Comparison of ENCODE assay signal across 25 mouse cellular contexts in genomic region chr8:95084261-95084660, GRCm38 (mm10). TPM values are rescaled to one million over a fixed set of nuclear protein-coding genes. Genes with fewer than 3 reads are reported as not detected.
A peak's percentile ranks its signal among the peaks of the same experiment; 100 is the strongest.
DNase-seq lines count a peak whose midpoint lies in the region; ATAC-seq and TF ChIP-seq lines count a peak whose summit lies in the region.
"Had no signal": no experiment of that assay in that cellular context is flagged by ENCODE, and none has a peak within 500 bp of the region (broad histone marks: within the 10 kb centered on the region; RNA-seq: fewer than 3 reads in every experiment).

No protein-coding gene starts in this region.

- H3K4me1 ChIP-seq in heart, embryonic 12.5 days (replicated peaks), result peaks cover 21% of the 10 kb centered on the region
- H3K4me1 ChIP-seq in liver, embryonic 12.5 days, result peaks cover 59% of the 10 kb centered on the region
- H3K4me1 ChIP-seq in liver, postnatal 0 days (ENCODE audit: insufficient read depth), result peaks cover 10% of the 10 kb centered on the region; the same call in 1 of the 2 replicates
- peaks cover 52% of the 10 kb centered on the region for H3K4me1 ChIP-seq in E14TG2a.4 (replicated peaks; ENCODE audit: low read depth, low read length)

- TF ChIP-seq CTCF in liver, postnatal 0 days (IDR thresholded peaks at IDR 0.05; ENCODE audit: low read depth), result no peak
- no peak for TF ChIP-seq CTCF in E14TG2a.4 (conservative IDR thresholded peaks at IDR 0.05; ENCODE audit: low read length)

- no peak for TF ChIP-seq EP300 in liver, postnatal 0 days (IDR thresholded peaks at IDR 0.05; ENCODE audit: low read depth)

- peak overlapping the region; percentile 17; the same call in 1 of the 2 replicates for H3K9ac ChIP-seq in heart, embryonic 12.5 days
- no peak overlapping the region for H3K9ac ChIP-seq in liver, embryonic 12.5 days
- no peak overlapping the region for H3K9ac ChIP-seq in liver, postnatal 0 days (replicated peaks)
- H3K9ac ChIP-seq: forebrain, embryonic 13.5 days; forebrain, postnatal 0 days; hindbrain, embryonic 14.5 days; intestine, embryonic 15.5 days had no signal

- peak overlapping the region; percentile 25; the same call in 1 of the 2 replicates for H3K4me2 ChIP-seq in heart, embryonic 12.5 days
- peak overlapping the region; percentile 49; the same call in 1 of the 2 replicates for H3K4me2 ChIP-seq in liver, embryonic 12.5 days
- H3K4me2 ChIP-seq in liver, postnatal 0 days (ENCODE audit: low read depth, low read length), result no peak overlapping the region
- H3K4me2 ChIP-seq: forebrain, embryonic 13.5 days; hindbrain, embryonic 14.5 days; intestine, embryonic 15.5 days had no signal

- intact Hi-C loops in heart, postnatal 10 days (cut with DNase I), result loop anchor here (5.0 kb wide), 1 partner anchor 132 kb away; no protein-coding TSS in a partner anchor

- no peak overlapping the region for H3K27ac ChIP-seq in heart, embryonic 12.5 days (ENCODE audit: poor library complexity, severe bottlenecking)
- H3K27ac ChIP-seq in liver, embryonic 12.5 days, result no peak overlapping the region
- H3K27ac ChIP-seq in liver, postnatal 0 days (ENCODE audit: low read depth), result no peak overlapping the region
- H3K27ac ChIP-seq: forebrain, embryonic 13.5 days; gastrocnemius, adult 2 months; hindbrain, embryonic 14.5 days; intestine, embryonic 15.5 days had no signal

- 77% methylated on average over 4 of the region's 4 CpGs for WGBS in heart, embryonic 12.5 days
- 83% methylated on average over 4 of the region's 4 CpGs for WGBS in liver, embryonic 12.5 days (ENCODE audit: insufficient replicate concordance)
- WGBS in liver, postnatal 0 days (ENCODE audit: insufficient replicate concordance), result 78% methylated on average over 4 of the region's 4 CpGs

- no peak for ATAC-seq in heart, embryonic 12.5 days (ENCODE audit: insufficient number of reproducible peaks, low FRiP score)
- no peak for ATAC-seq in liver, embryonic 12.5 days
- no peak for ATAC-seq in liver, postnatal 0 days
- ATAC-seq in frontal cortex, adult (ENCODE audit: low TSS enrichment), result no peak
- ATAC-seq: activated CD4-positive, CD25-positive, alpha-beta regulatory T cell, adult 4 months; forebrain, embryonic 13.5 days; forebrain, postnatal 0 days; intestine, embryonic 15.5 days had no signal

- H3K27me3 ChIP-seq in heart, embryonic 12.5 days (replicated peaks), result no peaks in the 10 kb centered on the region
- H3K27me3 ChIP-seq in liver, embryonic 12.5 days (replicated peaks), result no peaks in the 10 kb centered on the region
- H3K27me3 ChIP-seq in liver, postnatal 0 days (ENCODE audit: insufficient read depth, low read length), result no peaks in the 10 kb centered on the region
- H3K27me3 ChIP-seq in E14TG2a.4 (ENCODE audit: insufficient read depth, low read length), result no peaks in the 10 kb centered on the region
- H3K27me3 ChIP-seq: CH12.LX; forebrain, embryonic 13.5 days; intestine, embryonic 15.5 days had no signal

- DNase-seq in heart, postnatal 10 days, result no peak
- DNase-seq in liver, postnatal 0 days, result no peak
- DNase-seq in natural killer cell, adult 2 months (ENCODE audit: low spot score in 2 of 2), result peak; percentile 52 to 76
- DNase-seq: adrenal gland, postnatal 14 days; cerebellum, adult 18-20 months; cerebellum, adult 9-11 months; cerebellum, postnatal 36 days; forebrain, postnatal 0 days; gastrocnemius, adult 2 months; gastrocnemius, postnatal 25 days; heart, postnatal 4 days had no signal

- no peaks in the 10 kb centered on the region for H3K9me3 ChIP-seq in heart, embryonic 12.5 days (replicated peaks)
- no peaks in the 10 kb centered on the region for H3K9me3 ChIP-seq in liver, embryonic 12.5 days (replicated peaks)
- H3K9me3 ChIP-seq in liver, postnatal 0 days (ENCODE audit: low read length), result no peaks in the 10 kb centered on the region
- no peaks in the 10 kb centered on the region for H3K9me3 ChIP-seq in E14TG2a.4 (ENCODE audit: low read length)
- H3K9me3 ChIP-seq: embryonic facial prominence, embryonic 10.5 days; forebrain, embryonic 13.5 days; G1E; intestine, embryonic 15.5 days had no signal

- H3K36me3 ChIP-seq in heart, embryonic 12.5 days, result peaks cover 55% of the 10 kb centered on the region
- H3K36me3 ChIP-seq in liver, embryonic 12.5 days, result peaks cover 62% of the 10 kb centered on the region
- no peaks in the 10 kb centered on the region; the same call in 1 of the 2 replicates for H3K36me3 ChIP-seq in liver, postnatal 0 days (replicated peaks; ENCODE audit: insufficient read depth, low read length)
- peaks cover 62% of the 10 kb centered on the region for H3K36me3 ChIP-seq in E14TG2a.4 (ENCODE audit: insufficient read depth, low read length)

- H3K4me3 ChIP-seq in heart, embryonic 12.5 days, result 0 out of 2 replicates have a peak overlapping the region, but pooled peaks have one; percentile 2
- H3K4me3 ChIP-seq in liver, embryonic 12.5 days, result no peak overlapping the region
- no peak overlapping the region for H3K4me3 ChIP-seq in liver, postnatal 0 days (ENCODE audit: low read depth, low read length)
- H3K4me3 ChIP-seq in E14TG2a.4 (replicated peaks; ENCODE audit: low read length), result peak overlapping the region; percentile 53; the same call in 1 of the 2 replicates
- H3K4me3 ChIP-seq: embryonic facial prominence, embryonic 10.5 days; forebrain, embryonic 13.5 days; gastrocnemius, adult 2 months; intestine, embryonic 15.5 days had no signal

RNA-seq across cellular contexts. Expression of gene Katnb1, which starts 3.3 kb away (rescaled TPM):
- polyA plus RNA-seq in heart, embryonic 12.5 days (2016; fragmentation: Nextera tagmentation; extraction: Ambion mirVana), result 18.4 and 25.8 TPM in 2 replicates
- total RNA-seq in heart, postnatal 10 days (2021), result 1 to 10 TPM; 9.3 TPM
- polyA plus RNA-seq in liver, embryonic 12.5 days (2016; fragmentation: Nextera tagmentation; extraction: Ambion mirVana), result 17.8 and 18.5 TPM in 2 replicates
- 4.7 and 5.1 TPM in 2 replicates for polyA plus RNA-seq in liver, postnatal 0 days (2015; fragmentation: Nextera tagmentation; extraction: Ambion mirVana)

RNA-seq across cellular contexts. Expression of gene Drc7, which starts 29.4 kb away (rescaled TPM):
- polyA plus RNA-seq in heart, embryonic 12.5 days (2016; fragmentation: Nextera tagmentation; extraction: Ambion mirVana), result not detected in 2 replicates
- total RNA-seq in heart, postnatal 10 days (2021), result not detected
- 0.14 and 0.37 TPM in 2 replicates for polyA plus RNA-seq in liver, embryonic 12.5 days (2016; fragmentation: Nextera tagmentation; extraction: Ambion mirVana)
- polyA plus RNA-seq in liver, postnatal 0 days (2015; fragmentation: Nextera tagmentation; extraction: Ambion mirVana), result 0.21 and 0.28 TPM in 2 replicates
- total RNA-seq: adrenal gland, adult 18-20 months; adrenal gland, postnatal 14 days; CH12.LX; gastrocnemius, adult 2 months; gastrocnemius, postnatal 25 days; heart, adult 8-10 months; heart, postnatal 4 days had no signal
- polyA plus RNA-seq: activated CD4-positive, CD25-positive, alpha-beta regulatory T cell, adult 4 months; G1E; heart, postnatal 0 days; intestine, embryonic 15.5 days had no signal

Comparison
In these comparisons a context has a peak if more than half of its experiments do, and no peak if none do; other contexts are left out.
1. H3K4me3 ChIP-seq: peak in heart, embryonic 12.5 days (single experiment) and E14TG2a.4 (single experiment); none in liver, embryonic 12.5 days (single experiment) and liver, postnatal 0 days (single experiment).
2. DNase-seq: peak in natural killer cell, adult 2 months (2 of 2); none in heart, postnatal 10 days (0 of 2) and liver, postnatal 0 days (single experiment).